Mouse (Mus musculus): ENCODE results near the gene Amigo1. TPM values are rescaled to one million over a fixed set of nuclear protein-coding genes. Genes with fewer than 3 reads are reported as not detected.

Gene Amigo1
- polyA plus RNA-seq, 1 experiment from 2014 or later, result 2.8 TPM

GRCm38 (mm10) chr3:108200329-108201323, 14.5 kb downstream of the Amigo1 start, which contains the start of gene Cyb561d1:
TSS of gene Cyb561d1 (minus strand) at chr3:108201212.
- Histone ChIP-seq H3K4me1 (ENCODE audit: control insufficient read depth, insufficient read depth, low read length) (0 out of 2 replicates have a peak, but pooled peaks cover 2% of the 10 kb centered on the region), H3K36me3 (replicated peaks; ENCODE audit: control insufficient read depth, insufficient read depth, low read depth, low read length) (no peaks in the 10 kb centered on the region; the same call in 1 of the 2 replicates)

DNA sequence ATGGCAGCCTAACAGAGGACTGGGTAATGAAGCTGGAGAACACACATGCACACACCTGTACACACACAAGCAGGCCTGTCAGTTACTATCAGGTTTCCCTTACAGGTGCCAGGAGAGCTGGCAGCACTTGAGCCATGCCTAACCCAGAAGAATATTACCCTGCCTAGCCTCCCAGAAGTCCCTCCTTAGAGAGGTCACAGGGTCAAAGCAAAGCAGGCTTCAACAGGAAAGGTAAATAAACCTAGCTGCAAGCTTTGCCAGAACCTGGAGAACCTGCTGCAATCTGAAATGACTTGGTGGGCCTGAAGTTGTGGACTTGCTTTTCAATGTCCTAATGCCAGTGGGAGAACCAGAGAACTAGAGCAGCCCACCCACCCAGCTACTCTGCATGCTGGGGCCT, 16.4 kb downstream of the Amigo1 start:
- H3K9ac ChIP-seq (replicated peaks; ENCODE audit: low read length), result no peak overlapping the region
- DNase-seq (ENCODE audit: low spot score) (no peak), ATAC-seq (replicated peaks; ENCODE audit: insufficient number of reproducible peaks, low FRiP score, low TSS enrichment, low read depth) (no peak)
- H3K4me3 ChIP-seq (ENCODE audit: low read depth, low read length), result no peak overlapping the region
- no peak overlapping the region for H3K4me2 ChIP-seq (ENCODE audit: low read depth, low read length)
- H3K27ac ChIP-seq (replicated peaks; ENCODE audit: low read depth, low read length), result no peak overlapping the region
- no peaks in the 10 kb centered on the region for H3K4me1 ChIP-seq (ENCODE audit: control insufficient read depth, insufficient read depth, low read length)
- H3K36me3 ChIP-seq (replicated peaks; ENCODE audit: control insufficient read depth, insufficient read depth, low read depth, low read length), result no peaks in the 10 kb centered on the region; the same call in none of the 2 replicates
- no peaks in the 10 kb centered on the region for H3K27me3 ChIP-seq (ENCODE audit: control insufficient read depth, insufficient read depth, low read length)
- H3K9me3 ChIP-seq (replicated peaks; ENCODE audit: control insufficient read depth, low read length), result no peaks in the 10 kb centered on the region

More at GRCm38 (mm10) chr3:108200329-108201323, 14.5 kb downstream of the Amigo1 start, which contains the start of gene Cyb561d1:
- peak within 1 kb of the TSS; percentile 61 for H3K4me2 ChIP-seq (ENCODE audit: low read depth, low read length)
- 3% methylated on average over 44 of the region's 44 CpGs for WGBS
- DNase-seq (ENCODE audit: low spot score) (peak; percentile 93), ATAC-seq (replicated peaks; ENCODE audit: insufficient number of reproducible peaks, low FRiP score, low TSS enrichment, low read depth) (peak; percentile 80)
- peak within 1 kb of the TSS; percentile 45 for H3K9ac ChIP-seq (replicated peaks; ENCODE audit: low read length)
- no peaks in the 10 kb centered on the region for H3K9me3 ChIP-seq (replicated peaks; ENCODE audit: control insufficient read depth, low read length)
- no peaks in the 10 kb centered on the region for H3K27me3 ChIP-seq (ENCODE audit: control insufficient read depth, insufficient read depth, low read length)
- 0 out of 2 replicates have a peak within 1 kb of the TSS, but pooled peaks have one; percentile 4 for H3K27ac ChIP-seq (replicated peaks; ENCODE audit: low read depth, low read length)
- peak within 1 kb of the TSS; percentile 45 for H3K4me3 ChIP-seq (ENCODE audit: low read depth, low read length)

- Histone ChIP-seq H3K4me1 (ENCODE audit: control insufficient read depth, insufficient read depth, low read length) (no peaks in the 10 kb centered on the region), H3K36me3 (replicated peaks; ENCODE audit: control insufficient read depth, insufficient read depth, low read depth, low read length) (no peaks in the 10 kb centered on the region; the same call in none of the 2 replicates), H3K9me3 (replicated peaks; ENCODE audit: control insufficient read depth, low read length) (no peaks in the 10 kb centered on the region), H3K4me2 (ENCODE audit: low read depth, low read length) (no peak overlapping the region), H3K4me3 (ENCODE audit: low read depth, low read length) (no peak overlapping the region), H3K9ac (replicated peaks; ENCODE audit: low read length) (no peak overlapping the region), H3K27me3 (ENCODE audit: control insufficient read depth, insufficient read depth, low read length) (no peaks in the 10 kb centered on the region), H3K27ac (replicated peaks; ENCODE audit: low read depth, low read length) (no peak overlapping the region)
- DNase-seq (ENCODE audit: low spot score) (no peak), ATAC-seq (replicated peaks; ENCODE audit: insufficient number of reproducible peaks, low FRiP score, low TSS enrichment, low read depth) (no peak)
- 93% methylated on average over 13 of the region's 13 CpGs for WGBS
Measured at GRCm38 (mm10) chr3:108203212-108203611, 17.1 kb downstream of the Amigo1 start.

DNA sequence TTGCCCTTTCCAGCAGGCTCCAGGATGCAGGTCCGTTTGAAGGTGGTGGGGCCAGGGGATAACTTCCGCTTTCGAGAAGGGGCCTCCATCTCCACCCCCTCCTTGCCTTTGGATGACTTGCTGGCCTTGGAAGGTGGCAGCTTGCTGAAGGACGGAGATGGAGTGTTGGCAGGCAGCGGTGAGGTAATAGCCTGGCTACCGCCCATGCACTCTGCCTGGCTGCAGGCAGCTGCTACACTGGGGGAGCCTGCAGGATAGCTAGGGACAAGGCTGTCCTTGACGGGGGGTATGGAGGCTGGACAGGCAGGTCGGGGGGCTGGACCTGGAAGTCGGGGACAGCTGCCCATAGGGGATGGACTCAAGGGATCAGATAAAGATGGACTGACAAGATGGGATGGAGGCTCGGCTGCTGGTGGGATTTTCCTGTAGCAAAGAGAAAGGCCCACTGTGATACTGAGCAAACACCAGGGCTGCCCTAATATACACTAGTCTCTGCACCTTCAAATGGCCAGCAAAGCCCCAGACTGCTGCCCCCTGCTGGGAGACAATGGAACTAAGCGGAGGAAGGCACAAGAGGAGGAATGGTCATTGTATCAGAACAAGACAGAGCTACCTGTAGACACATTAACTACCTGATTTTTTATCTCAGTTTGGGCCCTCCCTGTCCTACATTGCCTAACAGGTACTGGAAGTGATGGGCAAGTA, 17.6 kb downstream of the Amigo1 start:
- no peaks in the 10 kb centered on the region for H3K27me3 ChIP-seq (ENCODE audit: control insufficient read depth, insufficient read depth, low read length)
- 78% methylated on average over 11 of the region's 11 CpGs for WGBS
- no peak overlapping the region for H3K4me3 ChIP-seq (ENCODE audit: low read depth, low read length)
- no peaks in the 10 kb centered on the region; the same call in 1 of the 2 replicates for H3K4me1 ChIP-seq (ENCODE audit: control insufficient read depth, insufficient read depth, low read length)
- H3K9ac ChIP-seq (replicated peaks; ENCODE audit: low read length), result no peak overlapping the region
- no peaks in the 10 kb centered on the region; the same call in none of the 2 replicates for H3K36me3 ChIP-seq (replicated peaks; ENCODE audit: control insufficient read depth, insufficient read depth, low read depth, low read length)
- H3K27ac ChIP-seq (replicated peaks; ENCODE audit: low read depth, low read length), result no peak overlapping the region
- peak; percentile 78 for DNase-seq (ENCODE audit: low spot score)
- no peak overlapping the region for H3K4me2 ChIP-seq (ENCODE audit: low read depth, low read length)
- no peak for ATAC-seq (replicated peaks; ENCODE audit: insufficient number of reproducible peaks, low FRiP score, low TSS enrichment, low read depth)
- no peaks in the 10 kb centered on the region for H3K9me3 ChIP-seq (replicated peaks; ENCODE audit: control insufficient read depth, low read length)

- no peak for ATAC-seq (replicated peaks; ENCODE audit: insufficient number of reproducible peaks, low FRiP score, low TSS enrichment, low read depth)
- Histone ChIP-seq H3K9me3 (replicated peaks; ENCODE audit: control insufficient read depth, low read length) (no peaks in the 10 kb centered on the region), H3K9ac (replicated peaks; ENCODE audit: low read length) (no peak overlapping the region), H3K36me3 (replicated peaks; ENCODE audit: control insufficient read depth, insufficient read depth, low read depth, low read length) (no peaks in the 10 kb centered on the region; the same call in none of the 2 replicates), H3K4me3 (ENCODE audit: low read depth, low read length) (no peak overlapping the region), H3K27me3 (ENCODE audit: control insufficient read depth, insufficient read depth, low read length) (no peaks in the 10 kb centered on the region), H3K4me1 (ENCODE audit: control insufficient read depth, insufficient read depth, low read length) (peaks cover 4% of the 10 kb centered on the region), H3K27ac (replicated peaks; ENCODE audit: low read depth, low read length) (no peak overlapping the region), H3K4me2 (ENCODE audit: low read depth, low read length) (no peak overlapping the region)
- 87% methylated on average over 11 of the region's 11 CpGs for WGBS
- no peak for DNase-seq (ENCODE audit: low spot score)
Measured at GRCm38 (mm10) chr3:108204470-108204869, 18.3 kb downstream of the Amigo1 start.

GRCm38 (mm10) chr3:108205601-108206000, 19.5 kb downstream of the Amigo1 start:
- no peak overlapping the region for H3K4me3 ChIP-seq (ENCODE audit: low read depth, low read length)
- DNase-seq (ENCODE audit: low spot score), result no peak
- no peak for ATAC-seq (replicated peaks; ENCODE audit: insufficient number of reproducible peaks, low FRiP score, low TSS enrichment, low read depth)
- H3K27me3 ChIP-seq (ENCODE audit: control insufficient read depth, insufficient read depth, low read length), result no peaks in the 10 kb centered on the region
- no peaks in the 10 kb centered on the region; the same call in none of the 2 replicates for H3K36me3 ChIP-seq (replicated peaks; ENCODE audit: control insufficient read depth, insufficient read depth, low read depth, low read length)
- WGBS, result 85% methylated on average over 8 of the region's 8 CpGs
- H3K4me1 ChIP-seq (ENCODE audit: control insufficient read depth, insufficient read depth, low read length), result peaks cover 4% of the 10 kb centered on the region
- no peak overlapping the region for H3K9ac ChIP-seq (replicated peaks; ENCODE audit: low read length)
- no peak overlapping the region for H3K27ac ChIP-seq (replicated peaks; ENCODE audit: low read depth, low read length)
- no peaks in the 10 kb centered on the region for H3K9me3 ChIP-seq (replicated peaks; ENCODE audit: control insufficient read depth, low read length)
- H3K4me2 ChIP-seq (ENCODE audit: low read depth, low read length), result no peak overlapping the region

- Histone ChIP-seq H3K4me3 (ENCODE audit: low read depth, low read length) (no peak overlapping the region), H3K36me3 (replicated peaks; ENCODE audit: control insufficient read depth, insufficient read depth, low read depth, low read length) (no peaks in the 10 kb centered on the region; the same call in none of the 2 replicates), H3K9ac (replicated peaks; ENCODE audit: low read length) (no peak overlapping the region), H3K4me2 (ENCODE audit: low read depth, low read length) (no peak overlapping the region), H3K27me3 (ENCODE audit: control insufficient read depth, insufficient read depth, low read length) (no peaks in the 10 kb centered on the region), H3K9me3 (replicated peaks; ENCODE audit: control insufficient read depth, low read length) (no peaks in the 10 kb centered on the region), H3K4me1 (ENCODE audit: control insufficient read depth, insufficient read depth, low read length) (peaks cover 4% of the 10 kb centered on the region), H3K27ac (replicated peaks; ENCODE audit: low read depth, low read length) (no peak overlapping the region)
- DNase-seq (ENCODE audit: low spot score), result no peak
- WGBS, result 89% methylated on average over 15 of the region's 15 CpGs
- no peak for ATAC-seq (replicated peaks; ENCODE audit: insufficient number of reproducible peaks, low FRiP score, low TSS enrichment, low read depth)
Measured at GRCm38 (mm10) chr3:108206731-108207375, 20.7 kb downstream of the Amigo1 start.

Measured in embryonic facial prominence, embryonic 11.5 days (tissue).